Comparison of ENCODE assay signal across 11 mouse cellular contexts in the genomic region with DNA sequence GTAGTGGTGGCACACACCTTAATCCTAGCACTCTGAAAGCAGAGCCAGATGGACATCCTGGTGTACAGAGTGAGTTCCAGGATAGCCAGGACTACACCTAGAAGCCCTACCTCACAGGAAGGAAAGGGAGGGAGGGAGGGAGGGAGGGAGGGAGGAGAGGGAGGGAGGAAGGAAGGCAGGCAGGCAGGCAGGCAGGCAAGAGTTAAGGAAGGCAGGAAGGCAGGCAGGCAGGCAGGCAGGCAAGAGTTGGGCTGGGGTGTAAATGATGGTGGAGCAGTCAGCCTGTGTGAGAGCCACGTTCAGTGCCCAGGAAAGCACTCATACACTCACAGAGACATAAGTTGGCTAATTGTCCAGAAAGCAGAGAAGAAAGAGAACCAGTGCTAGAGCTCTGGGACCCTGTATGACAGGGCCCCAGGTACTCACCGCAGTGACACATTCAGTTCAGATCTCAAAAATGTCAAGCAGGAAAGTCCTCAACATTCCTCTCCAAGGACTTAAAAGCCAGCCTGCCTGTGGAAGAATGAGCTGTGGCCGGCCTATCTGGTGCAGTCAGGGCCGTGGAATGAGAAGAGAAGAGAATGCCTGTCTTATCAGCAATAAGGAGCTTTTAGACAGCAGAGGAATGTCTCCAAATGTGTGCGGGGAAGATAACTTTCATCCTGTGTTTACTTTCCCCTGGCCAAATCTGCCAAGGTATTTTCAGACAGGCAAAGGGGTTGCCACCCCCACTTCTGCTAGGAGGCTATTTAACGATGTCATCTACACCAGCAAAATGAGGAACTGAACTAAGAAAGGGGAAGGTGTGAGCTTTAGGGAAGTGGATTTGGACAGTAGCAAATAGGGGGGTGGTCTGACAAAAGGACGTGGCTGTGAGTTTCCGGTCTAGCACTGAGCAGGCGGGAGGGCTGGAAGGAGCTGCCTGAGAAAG. TPM values are rescaled to one million over a fixed set of nuclear protein-coding genes. Genes with fewer than 3 reads are reported as not detected.
DNase-seq lines count a peak whose midpoint lies in the region; ATAC-seq lines count a peak whose summit lies in the region.
"Had no signal": no experiment of that assay in that cellular context is flagged by ENCODE, and none has a peak within 500 bp of the region (broad histone marks: within the 10 kb centered on the region; RNA-seq: fewer than 3 reads in every experiment).

No protein-coding gene starts in this region.

- H3K4me2 ChIP-seq in heart, embryonic 12.5 days: peak overlapping the region; percentile 51
- no peak overlapping the region for H3K4me2 ChIP-seq in intestine, embryonic 16.5 days (ENCODE audit: low read depth, low read length)
- H3K4me2 ChIP-seq in hindbrain, embryonic 13.5 days: no peak overlapping the region
- H3K4me2 ChIP-seq: embryonic facial prominence, embryonic 15.5 days; limb, embryonic 13.5 days had no signal

- no peak overlapping the region for H3K4me3 ChIP-seq in heart, embryonic 12.5 days
- no peak overlapping the region for H3K4me3 ChIP-seq in intestine, embryonic 16.5 days (ENCODE audit: low read length)
- no peak overlapping the region for H3K4me3 ChIP-seq in hindbrain, embryonic 13.5 days
- H3K4me3 ChIP-seq: embryonic facial prominence, embryonic 15.5 days; limb, embryonic 13.5 days had no signal

- H3K36me3 ChIP-seq in heart, embryonic 12.5 days: peaks cover 35% of the 10 kb centered on the region
- H3K36me3 ChIP-seq in intestine, embryonic 16.5 days (ENCODE audit: control insufficient read depth, insufficient read depth, low read length): peaks cover 5% of the 10 kb centered on the region; the same call in 1 of the 2 replicates
- H3K36me3 ChIP-seq in hindbrain, embryonic 13.5 days: peaks cover 32% of the 10 kb centered on the region

- DNase-seq in heart, adult 8-10 months (ENCODE audit: low spot score): no peak
- DNase-seq in Muller cell, postnatal 12 days (ENCODE audit: inconsistent ontology term): peak; percentile 20
- peak; percentile 15 for DNase-seq in mesoderm, embryonic 11.5 days (ENCODE audit: low read depth, low spot score)
- no peak for DNase-seq in urinary bladder, adult 18-20 months (ENCODE audit: low spot score in 2 of 2)
- no peak for DNase-seq in gastrocnemius, postnatal 10 days
- DNase-seq: thymus, adult 2 months had no signal

- ATAC-seq in heart, embryonic 12.5 days (ENCODE audit: insufficient number of reproducible peaks, low FRiP score): peak; percentile 89
- peak; percentile 50 for ATAC-seq in intestine, embryonic 16.5 days
- ATAC-seq in hindbrain, embryonic 13.5 days (ENCODE audit: low FRiP score): no peak

- peaks cover 45% of the 10 kb centered on the region for H3K4me1 ChIP-seq in heart, embryonic 12.5 days (replicated peaks)
- H3K4me1 ChIP-seq in intestine, embryonic 16.5 days (ENCODE audit: control insufficient read depth, insufficient read depth, low read length): no peaks in the 10 kb centered on the region
- H3K4me1 ChIP-seq in hindbrain, embryonic 13.5 days (replicated peaks): no peaks in the 10 kb centered on the region
- H3K4me1 ChIP-seq: embryonic facial prominence, embryonic 15.5 days; limb, embryonic 13.5 days had no signal

- peak overlapping the region; percentile 96 for H3K27ac ChIP-seq in heart, embryonic 12.5 days (ENCODE audit: poor library complexity, severe bottlenecking)
- peak overlapping the region; percentile 65 for H3K27ac ChIP-seq in intestine, embryonic 16.5 days (ENCODE audit: low read length)
- no peak overlapping the region for H3K27ac ChIP-seq in hindbrain, embryonic 13.5 days
- H3K27ac ChIP-seq: embryonic facial prominence, embryonic 15.5 days; limb, embryonic 13.5 days had no signal

- H3K27me3 ChIP-seq in heart, embryonic 12.5 days (replicated peaks): no peaks in the 10 kb centered on the region
- no peaks in the 10 kb centered on the region for H3K27me3 ChIP-seq in intestine, embryonic 16.5 days (replicated peaks; ENCODE audit: control insufficient read depth, insufficient read depth, low read length)
- H3K27me3 ChIP-seq in hindbrain, embryonic 13.5 days: no peaks in the 10 kb centered on the region
- H3K27me3 ChIP-seq: embryonic facial prominence, embryonic 15.5 days; limb, embryonic 13.5 days had no signal

- H3K9me3 ChIP-seq in heart, embryonic 12.5 days (replicated peaks): no peaks in the 10 kb centered on the region
- H3K9me3 ChIP-seq in intestine, embryonic 16.5 days (ENCODE audit: control insufficient read depth, low read length): no peaks in the 10 kb centered on the region
- H3K9me3 ChIP-seq in hindbrain, embryonic 13.5 days: no peaks in the 10 kb centered on the region
- H3K9me3 ChIP-seq: embryonic facial prominence, embryonic 15.5 days; limb, embryonic 13.5 days had no signal

- WGBS in heart, embryonic 12.5 days: 3% methylated on average over 9 of the region's 9 CpGs
- WGBS in intestine, embryonic 16.5 days: 28% methylated on average over 9 of the region's 9 CpGs
- WGBS in hindbrain, embryonic 13.5 days: 76% methylated on average over 9 of the region's 9 CpGs

- peak overlapping the region; percentile 42 for H3K9ac ChIP-seq in heart, embryonic 12.5 days
- H3K9ac ChIP-seq in intestine, embryonic 16.5 days (ENCODE audit: low read depth, low read length): peak overlapping the region; percentile 25; the same call in 1 of the 2 replicates
- H3K9ac ChIP-seq in hindbrain, embryonic 13.5 days: no peak overlapping the region; the same call in 1 of the 2 replicates
- H3K9ac ChIP-seq: embryonic facial prominence, embryonic 15.5 days; limb, embryonic 13.5 days had no signal

RNA-seq across cellular contexts. Expression of gene Akap5, which starts 6.1 kb away (rescaled TPM):
- 8.5 and 9.1 TPM in 2 replicates for polyA plus RNA-seq in heart, embryonic 12.5 days (2016; fragmentation: Nextera tagmentation; extraction: Ambion mirVana)
- 1 to 10 TPM in 3 of 4 experiments, under 1 TPM in 1; 0.90 to 3.0 (median 1.5) TPM for total RNA-seq in heart, adult 8-10 months (2022)
- 2.6 and 2.8 TPM in 2 replicates for polyA plus RNA-seq in intestine, embryonic 16.5 days (2015; fragmentation: Nextera tagmentation; extraction: Ambion mirVana)
- total RNA-seq in gastrocnemius, postnatal 10 days (2021): 1 to 10 TPM; 1.8 to 2.1 TPM
- polyA plus RNA-seq in hindbrain, embryonic 13.5 days (2015; fragmentation: Nextera tagmentation; extraction: Ambion mirVana): 7.4 and 7.9 TPM in 2 replicates

RNA-seq across cellular contexts. Expression of gene Zbtb25, which starts 50.9 kb away (rescaled TPM):
- polyA plus RNA-seq in heart, embryonic 12.5 days (2016; fragmentation: Nextera tagmentation; extraction: Ambion mirVana): 13.0 and 15.4 TPM in 2 replicates
- 10 to 100 TPM in 2 of 4 experiments, 1 to 10 TPM in 2; 6.7 to 11.3 (median 8.8) TPM for total RNA-seq in heart, adult 8-10 months (2022)
- polyA plus RNA-seq in intestine, embryonic 16.5 days (2015; fragmentation: Nextera tagmentation; extraction: Ambion mirVana): 8.8 and 9.4 TPM in 2 replicates
- 10 to 100 TPM; 10.6 to 11.0 TPM for total RNA-seq in gastrocnemius, postnatal 10 days (2021)
- polyA plus RNA-seq in hindbrain, embryonic 13.5 days (2015; fragmentation: Nextera tagmentation; extraction: Ambion mirVana): 14.9 and 16.0 TPM in 2 replicates

RNA-seq across cellular contexts. Expression of gene Zbtb1, which starts 51.5 kb away (rescaled TPM):
- polyA plus RNA-seq in heart, embryonic 12.5 days (2016; fragmentation: Nextera tagmentation; extraction: Ambion mirVana): 9.9 and 10.4 TPM in 2 replicates
- total RNA-seq in heart, adult 8-10 months (2022): 1 to 10 TPM; 3.4 to 4.0 (median 3.9) TPM
- 5.4 and 5.6 TPM in 2 replicates for polyA plus RNA-seq in intestine, embryonic 16.5 days (2015; fragmentation: Nextera tagmentation; extraction: Ambion mirVana)
- 1 to 10 TPM; 5.1 to 7.0 TPM for total RNA-seq in gastrocnemius, postnatal 10 days (2021)
- 4.3 and 4.4 TPM in 2 replicates for polyA plus RNA-seq in hindbrain, embryonic 13.5 days (2015; fragmentation: Nextera tagmentation; extraction: Ambion mirVana)

Comparison
In these comparisons a context has a peak if more than half of its experiments do, and no peak if none do; other contexts are left out.
1. DNase-seq: peak in Muller cell, postnatal 12 days (single experiment) and mesoderm, embryonic 11.5 days (single experiment); none in heart, adult 8-10 months (single experiment), urinary bladder, adult 18-20 months (0 of 2) and gastrocnemius, postnatal 10 days (single experiment).